26 mouse cellular contexts compared by ENCODE assay signal in genomic region chr17:66882304-66882703, GRCm38 (mm10).
DNase-seq lines count a peak whose midpoint lies in the region; ATAC-seq and TF ChIP-seq lines count a peak whose summit lies in the region.
"Had no signal": no experiment of that assay in that cellular context is flagged by ENCODE, and none has a peak within 500 bp of the region (broad histone marks: within the 10 kb centered on the region; RNA-seq: fewer than 3 reads in every experiment).

No protein-coding gene starts in this region.

- WGBS in liver, adult 2 months: 16% methylated on average over 2 of the region's 2 CpGs
- WGBS in liver, embryonic 12.5 days (ENCODE audit: insufficient replicate concordance): 52% methylated on average over 2 of the region's 2 CpGs
- WGBS in stomach, embryonic 15.5 days: 42% methylated on average over 2 of the region's 2 CpGs
- 41% methylated on average over 2 of the region's 2 CpGs for WGBS in stomach, postnatal 0 days
- 58% methylated on average over 2 of the region's 2 CpGs for WGBS in intestine, embryonic 16.5 days
- 56% methylated on average over 2 of the region's 2 CpGs for WGBS in kidney, embryonic 16.5 days

- H3K4me2 ChIP-seq in liver, embryonic 12.5 days: no peak overlapping the region
- H3K4me2 ChIP-seq in stomach, embryonic 15.5 days: no peak overlapping the region
- H3K4me2 ChIP-seq in stomach, postnatal 0 days (replicated peaks; ENCODE audit: low read depth): no peak overlapping the region
- no peak overlapping the region for H3K4me2 ChIP-seq in intestine, embryonic 16.5 days (ENCODE audit: low read depth, low read length)
- no peak overlapping the region for H3K4me2 ChIP-seq in kidney, embryonic 16.5 days (replicated peaks; ENCODE audit: low read depth, low read length)
- H3K4me2 ChIP-seq: forebrain, embryonic 13.5 days; hindbrain, embryonic 15.5 days; liver, embryonic 15.5 days; lung, embryonic 15.5 days; midbrain, embryonic 13.5 days had no signal

- H3K9ac ChIP-seq in liver, adult 2 months (ENCODE audit: low read depth, low read length): no peak overlapping the region
- H3K9ac ChIP-seq in liver, embryonic 12.5 days: no peak overlapping the region
- H3K9ac ChIP-seq in stomach, embryonic 15.5 days: no peak overlapping the region
- no peak overlapping the region for H3K9ac ChIP-seq in stomach, postnatal 0 days (ENCODE audit: low read length)
- no peak overlapping the region for H3K9ac ChIP-seq in intestine, embryonic 16.5 days (ENCODE audit: low read depth, low read length)
- no peak overlapping the region for H3K9ac ChIP-seq in kidney, embryonic 16.5 days (replicated peaks; ENCODE audit: low read length)
- H3K9ac ChIP-seq: forebrain, embryonic 13.5 days; hindbrain, embryonic 15.5 days; liver, embryonic 15.5 days; lung, embryonic 15.5 days; midbrain, embryonic 13.5 days had no signal

- peak; percentile 49 to 68 for DNase-seq in heart, adult 18-20 months
- DNase-seq in heart, postnatal 25 days (ENCODE audit: low spot score): no peak
- peak; percentile 97 for DNase-seq in liver, adult 2 months (ENCODE audit: extremely low read depth, low read depth, low spot score)
- no peak for DNase-seq in stomach, postnatal 0 days (ENCODE audit: low spot score)
- DNase-seq: B cell, adult 2 months; cerebellum, adult 8-10 months; cerebellum, postnatal 36 days; gastrocnemius, postnatal 10 days; kidney, adult 8-10 months; kidney, postnatal 10 days; layer of hippocampus, postnatal 36 days; left cerebral cortex, postnatal 4 days; lung, postnatal 4 days; right cerebral cortex, postnatal 4 days; thymus, postnatal 14 days had no signal

- TF ChIP-seq POLR2A in liver, adult 2 months (IDR thresholded peaks at IDR 0.05; ENCODE audit: extremely low read depth, insufficient read depth, low read length): no peak

- no peak for TF ChIP-seq EP300 in stomach, postnatal 0 days (optimal IDR thresholded peaks at IDR 0.05)

- TF ChIP-seq CTCF in liver, adult 2 months (IDR thresholded peaks at IDR 0.05; ENCODE audit: low read depth, low read length): no peak
- no peak for TF ChIP-seq CTCF in stomach, postnatal 0 days (IDR thresholded peaks at IDR 0.05; ENCODE audit: low read depth)

- no peak for ATAC-seq in liver, embryonic 12.5 days
- peak; percentile 56; the same call in 1 of the 2 replicates for ATAC-seq in stomach, embryonic 15.5 days (ENCODE audit: insufficient read depth, low FRiP score, low read depth)
- no peak for ATAC-seq in stomach, postnatal 0 days (ENCODE audit: low FRiP score, low TSS enrichment)
- ATAC-seq in intestine, embryonic 16.5 days: peak; percentile 34; the same call in 1 of the 2 replicates
- no peak for ATAC-seq in kidney, embryonic 16.5 days (ENCODE audit: low FRiP score, low TSS enrichment)
- ATAC-seq: forebrain, embryonic 13.5 days; inflammation-experienced regulatory T-cells, adult 6 months; midbrain, embryonic 13.5 days had no signal

- no peak overlapping the region; the same call in 1 of the 2 replicates for H3K27ac ChIP-seq in liver, adult 2 months (replicated peaks; ENCODE audit: insufficient read depth, low read depth, low read length)
- H3K27ac ChIP-seq in liver, embryonic 12.5 days: no peak overlapping the region
- H3K27ac ChIP-seq in stomach, embryonic 15.5 days: no peak overlapping the region
- H3K27ac ChIP-seq in stomach, postnatal 0 days (replicated peaks): no peak overlapping the region
- no peak overlapping the region for H3K27ac ChIP-seq in intestine, embryonic 16.5 days (ENCODE audit: low read length)
- H3K27ac ChIP-seq in kidney, embryonic 16.5 days (ENCODE audit: low read length): no peak overlapping the region
- H3K27ac ChIP-seq: forebrain, embryonic 13.5 days; hindbrain, embryonic 10.5 days; hindbrain, embryonic 15.5 days; lung, embryonic 15.5 days; midbrain, embryonic 13.5 days had no signal

- intact Hi-C loops in heart, postnatal 25 days (cut with DNase I): no loop called here

- H3K9me3 ChIP-seq in liver, embryonic 12.5 days (replicated peaks): no peaks in the 10 kb centered on the region
- no peaks in the 10 kb centered on the region for H3K9me3 ChIP-seq in stomach, embryonic 15.5 days
- no peaks in the 10 kb centered on the region for H3K9me3 ChIP-seq in stomach, postnatal 0 days (ENCODE audit: control insufficient read depth, low read length)
- H3K9me3 ChIP-seq in intestine, embryonic 16.5 days (ENCODE audit: control insufficient read depth, low read length): no peaks in the 10 kb centered on the region
- H3K9me3 ChIP-seq in kidney, embryonic 16.5 days (ENCODE audit: low read length): no peaks in the 10 kb centered on the region
- H3K9me3 ChIP-seq: forebrain, embryonic 13.5 days; hindbrain, embryonic 10.5 days; hindbrain, embryonic 15.5 days; liver, embryonic 15.5 days; lung, embryonic 15.5 days; midbrain, embryonic 13.5 days had no signal

- peaks cover 13% of the 10 kb centered on the region for H3K4me1 ChIP-seq in liver, adult 2 months (ENCODE audit: control insufficient read depth, insufficient read depth, low read length)
- H3K4me1 ChIP-seq in liver, embryonic 12.5 days: no peaks in the 10 kb centered on the region
- 0 out of 2 replicates have a peak, but pooled peaks cover 2% of the 10 kb centered on the region for H3K4me1 ChIP-seq in stomach, embryonic 15.5 days
- no peaks in the 10 kb centered on the region for H3K4me1 ChIP-seq in stomach, postnatal 0 days (replicated peaks; ENCODE audit: control insufficient read depth, insufficient read depth)
- no peaks in the 10 kb centered on the region for H3K4me1 ChIP-seq in intestine, embryonic 16.5 days (ENCODE audit: control insufficient read depth, insufficient read depth, low read length)
- peaks cover 12% of the 10 kb centered on the region for H3K4me1 ChIP-seq in kidney, embryonic 16.5 days (ENCODE audit: insufficient read depth, low read length)
- H3K4me1 ChIP-seq: forebrain, embryonic 13.5 days; hindbrain, embryonic 15.5 days; liver, embryonic 15.5 days had no signal

- no peak overlapping the region for H3K4me3 ChIP-seq in liver, adult 2 months (ENCODE audit: insufficient read depth, low read depth, low read length)
- H3K4me3 ChIP-seq in liver, embryonic 12.5 days: no peak overlapping the region
- H3K4me3 ChIP-seq in stomach, embryonic 15.5 days (replicated peaks): no peak overlapping the region
- H3K4me3 ChIP-seq in stomach, postnatal 0 days (ENCODE audit: low read depth, low read length): no peak overlapping the region
- H3K4me3 ChIP-seq in intestine, embryonic 16.5 days (ENCODE audit: low read length): no peak overlapping the region
- no peak overlapping the region for H3K4me3 ChIP-seq in kidney, embryonic 16.5 days (ENCODE audit: low read length)
- H3K4me3 ChIP-seq: forebrain, embryonic 13.5 days; hindbrain, embryonic 10.5 days; hindbrain, embryonic 15.5 days; liver, embryonic 15.5 days; lung, embryonic 15.5 days; midbrain, embryonic 13.5 days had no signal

- H3K27me3 ChIP-seq in liver, adult 2 months (ENCODE audit: control insufficient read depth, insufficient read depth, low read length): no peaks in the 10 kb centered on the region
- H3K27me3 ChIP-seq in liver, embryonic 12.5 days (replicated peaks): no peaks in the 10 kb centered on the region
- no peaks in the 10 kb centered on the region for H3K27me3 ChIP-seq in stomach, embryonic 15.5 days (replicated peaks)
- no peaks in the 10 kb centered on the region for H3K27me3 ChIP-seq in stomach, postnatal 0 days (ENCODE audit: control insufficient read depth, insufficient read depth, low read length)
- H3K27me3 ChIP-seq in intestine, embryonic 16.5 days (replicated peaks; ENCODE audit: control insufficient read depth, insufficient read depth, low read length): no peaks in the 10 kb centered on the region
- no peaks in the 10 kb centered on the region for H3K27me3 ChIP-seq in kidney, embryonic 16.5 days (ENCODE audit: insufficient read depth, low read length)
- H3K27me3 ChIP-seq: forebrain, embryonic 13.5 days; hindbrain, embryonic 15.5 days; liver, embryonic 15.5 days; lung, embryonic 15.5 days; midbrain, embryonic 13.5 days had no signal

- no peaks in the 10 kb centered on the region for H3K79me2 ChIP-seq in liver, adult 2 months (ENCODE audit: control insufficient read depth, insufficient read depth, low read length)

- no peaks in the 10 kb centered on the region for H3K36me3 ChIP-seq in liver, adult 2 months (ENCODE audit: control insufficient read depth, insufficient read depth, low read length)
- H3K36me3 ChIP-seq in liver, embryonic 12.5 days: no peaks in the 10 kb centered on the region
- no peaks in the 10 kb centered on the region for H3K36me3 ChIP-seq in stomach, embryonic 15.5 days
- H3K36me3 ChIP-seq in stomach, postnatal 0 days (ENCODE audit: control insufficient read depth, insufficient read depth, low read length): no peaks in the 10 kb centered on the region
- no peaks in the 10 kb centered on the region for H3K36me3 ChIP-seq in intestine, embryonic 16.5 days (ENCODE audit: control insufficient read depth, insufficient read depth, low read length)
- H3K36me3 ChIP-seq in kidney, embryonic 16.5 days (ENCODE audit: insufficient read depth, low read length): no peaks in the 10 kb centered on the region
- H3K36me3 ChIP-seq: hindbrain, embryonic 10.5 days; hindbrain, embryonic 15.5 days; liver, embryonic 15.5 days; lung, embryonic 15.5 days; midbrain, embryonic 13.5 days had no signal

Comparison
In these comparisons a context has a peak if more than half of its experiments do, and no peak if none do; other contexts are left out.
1. DNase-seq: peak in heart, adult 18-20 months (2 of 2) and liver, adult 2 months (single experiment); none in heart, postnatal 25 days (single experiment) and stomach, postnatal 0 days (single experiment).
2. ATAC-seq: peak in stomach, embryonic 15.5 days (single experiment) and intestine, embryonic 16.5 days (single experiment); none in liver, embryonic 12.5 days (single experiment), stomach, postnatal 0 days (single experiment) and kidney, embryonic 16.5 days (single experiment).